In the genomic region with DNA sequence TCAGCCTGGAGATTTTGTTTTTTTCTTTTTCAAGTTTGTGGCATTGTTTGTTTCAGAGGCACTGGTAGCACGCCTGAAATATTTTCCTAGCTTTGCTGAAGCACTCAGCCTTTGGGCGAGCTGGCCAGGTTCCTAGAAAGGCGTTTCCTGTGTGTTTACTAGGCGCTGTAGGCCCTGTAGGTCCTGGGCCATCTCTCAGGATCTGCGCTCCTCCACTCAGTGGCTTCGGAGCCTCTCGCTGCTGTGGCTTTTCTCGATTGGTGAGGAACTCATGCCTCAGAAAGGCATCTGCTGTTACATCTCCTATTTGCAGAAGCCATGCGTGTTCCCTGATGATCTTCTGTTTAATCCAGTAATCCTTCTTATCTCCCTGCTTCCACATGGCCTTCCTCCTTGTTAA, we compare ENCODE assay signal across 10 mouse cellular contexts.
A peak's percentile ranks its signal among the peaks of the same experiment; 100 is the strongest.
DNase-seq lines count a peak whose midpoint lies in the region; ATAC-seq lines count a peak whose summit lies in the region.
"Had no signal": no experiment of that assay in that cellular context is flagged by ENCODE, and none has a peak within 500 bp of the region (broad histone marks: within the 10 kb centered on the region; RNA-seq: fewer than 3 reads in every experiment).

No protein-coding gene starts in this region.

- H3K27ac ChIP-seq in forebrain, embryonic 15.5 days (replicated peaks) = no peak overlapping the region
- H3K27ac ChIP-seq in forebrain, embryonic 11.5 days (ENCODE audit: low read depth, low read length) = no peak overlapping the region

- H3K9me3 ChIP-seq in forebrain, embryonic 15.5 days = no peaks in the 10 kb centered on the region
- no peaks in the 10 kb centered on the region for H3K9me3 ChIP-seq in forebrain, embryonic 11.5 days (ENCODE audit: control insufficient read depth, low read length)

- WGBS in forebrain, embryonic 15.5 days = 55% methylated on average over 9 of the region's 9 CpGs
- WGBS in forebrain, embryonic 11.5 days = 80% methylated on average over 9 of the region's 9 CpGs

- DNase-seq in forebrain, embryonic 11.5 days (ENCODE audit: low spot score) = no peak
- DNase-seq in right cerebral cortex, postnatal 10 days (ENCODE audit: low spot score in 2 of 2) = peak; percentile 36 to 45
- DNase-seq in right cerebral cortex, postnatal 36 days (ENCODE audit: low spot score in 2 of 2) = no peak
- peak; percentile 11 for DNase-seq in layer of hippocampus, adult 9-11 months
- peak; percentile 49 for DNase-seq in testis, postnatal 10 days (ENCODE audit: low spot score)
- DNase-seq in embryo, embryonic 10.5 days (ENCODE audit: low spot score) = no peak
- DNase-seq in c-Kit-positive CD71-positive TER-119-positive erythroid progenitor cells, embryonic 14.5 days (ENCODE audit: low spot score) = no peak

- H3K4me1 ChIP-seq in forebrain, embryonic 15.5 days = peaks cover 10% of the 10 kb centered on the region
- H3K4me1 ChIP-seq in forebrain, embryonic 11.5 days (replicated peaks; ENCODE audit: control insufficient read depth, insufficient read depth, low read length) = no peaks in the 10 kb centered on the region
- H3K4me1 ChIP-seq: megakaryocyte, embryonic 14.5 days had no signal

- no peak overlapping the region for H3K9ac ChIP-seq in forebrain, embryonic 15.5 days (replicated peaks)
- H3K9ac ChIP-seq in forebrain, embryonic 11.5 days (ENCODE audit: low read length) = no peak overlapping the region

- H3K4me3 ChIP-seq in forebrain, embryonic 15.5 days = no peak overlapping the region
- H3K4me3 ChIP-seq in forebrain, embryonic 11.5 days (ENCODE audit: low read depth, low read length) = no peak overlapping the region
- H3K4me3 ChIP-seq: megakaryocyte, embryonic 14.5 days had no signal

- no peaks in the 10 kb centered on the region for H3K27me3 ChIP-seq in forebrain, embryonic 15.5 days
- no peaks in the 10 kb centered on the region for H3K27me3 ChIP-seq in forebrain, embryonic 11.5 days (ENCODE audit: control insufficient read depth, insufficient read depth, low read length)
- H3K27me3 ChIP-seq: CH12.LX; megakaryocyte, embryonic 14.5 days had no signal

- H3K4me2 ChIP-seq in forebrain, embryonic 15.5 days (replicated peaks) = no peak overlapping the region
- no peak overlapping the region for H3K4me2 ChIP-seq in forebrain, embryonic 11.5 days (ENCODE audit: low read depth, low read length, severe bottlenecking)

- ATAC-seq in forebrain, embryonic 15.5 days (replicated peaks) = 0 out of 2 replicates have a peak, but pooled peaks have one; percentile 46
- ATAC-seq in forebrain, embryonic 11.5 days (replicated peaks; ENCODE audit: low FRiP score) = no peak

- H3K36me3 ChIP-seq in forebrain, embryonic 15.5 days = no peaks in the 10 kb centered on the region
- H3K36me3 ChIP-seq in forebrain, embryonic 11.5 days (ENCODE audit: control insufficient read depth, insufficient read depth, low read length) = no peaks in the 10 kb centered on the region

Comparison
In these comparisons a context has a peak if more than half of its experiments do, and no peak if none do; other contexts are left out.
1. DNase-seq: peak in right cerebral cortex, postnatal 10 days (2 of 2), layer of hippocampus, adult 9-11 months (single experiment) and testis, postnatal 10 days (single experiment); none in forebrain, embryonic 11.5 days (single experiment), right cerebral cortex, postnatal 36 days (0 of 2), embryo, embryonic 10.5 days (single experiment) and c-Kit-positive CD71-positive TER-119-positive erythroid progenitor cells, embryonic 14.5 days (single experiment).